Comparison of ENCODE assay signal across 31 mouse cellular contexts in genomic region chrX:10514971-10515370, GRCm38 (mm10). TPM values are rescaled to one million over a fixed set of nuclear protein-coding genes. Genes with fewer than 3 reads are reported as not detected.
A peak's percentile ranks its signal among the peaks of the same experiment; 100 is the strongest.
DNase-seq lines count a peak whose midpoint lies in the region; TF ChIP-seq lines count a peak whose summit lies in the region.
"Had no signal": no experiment of that assay in that cellular context is flagged by ENCODE, and none has a peak within 500 bp of the region (broad histone marks: within the 10 kb centered on the region; RNA-seq: fewer than 3 reads in every experiment).

No protein-coding gene starts in this region.

- H3K27ac ChIP-seq in bone marrow macrophage, adult 2 months (ENCODE audit: insufficient read depth, low read depth, low read length): peak overlapping the region; percentile 21; the same call in 1 of the 2 replicates
- H3K27ac ChIP-seq: embryonic facial prominence, embryonic 10.5 days; embryonic facial prominence, embryonic 15.5 days; forebrain, embryonic 13.5 days; heart, embryonic 13.5 days; hindbrain, embryonic 10.5 days; liver, embryonic 14.5 days; midbrain, embryonic 10.5 days; midbrain, embryonic 15.5 days had no signal

- H3K4me1 ChIP-seq in bone marrow macrophage, adult 2 months (ENCODE audit: control insufficient read depth, insufficient read depth, low read length): 0 out of 2 replicates have a peak, but pooled peaks cover 2% of the 10 kb centered on the region
- H3K4me1 ChIP-seq: embryonic facial prominence, embryonic 15.5 days; hindbrain, embryonic 15.5 days; neural tube, embryonic 15.5 days had no signal

- intact Hi-C loops in heart, postnatal 10 days (cut with DNase I): no loop called here

- TF ChIP-seq CTCF in bone marrow macrophage, adult 2 months (IDR thresholded peaks at IDR 0.05; ENCODE audit: low read depth, low read length): no peak

- DNase-seq in adrenal gland, adult 8-10 months: peak; percentile 13
- no peak for DNase-seq in adrenal gland, postnatal 4 days (ENCODE audit: low spot score in 2 of 2)
- DNase-seq in heart, adult 11 months: peak; percentile 28
- DNase-seq in heart, postnatal 10 days: no peak
- no peak for DNase-seq in left cerebral cortex, adult 18-20 months (ENCODE audit: low spot score in 2 of 2)
- DNase-seq in urinary bladder, adult 2 months (ENCODE audit: low spot score): no peak
- DNase-seq: cerebellum, adult 8-10 months; cerebellum, postnatal 25 days; heart, postnatal 14 days; kidney, adult 11 months; liver; lung, adult 2 months; lung, postnatal 14 days; right cerebral cortex, postnatal 25 days; spleen, adult 18-20 months; thymus, postnatal 14 days had no signal

- no peak overlapping the region for H3K4me3 ChIP-seq in bone marrow macrophage, adult 2 months (ENCODE audit: insufficient read depth, low read length)
- H3K4me3 ChIP-seq: embryonic facial prominence, embryonic 10.5 days; embryonic facial prominence, embryonic 15.5 days; forebrain, embryonic 13.5 days; heart, embryonic 13.5 days; hindbrain, embryonic 10.5 days; hindbrain, embryonic 15.5 days; kidney, embryonic 15.5 days; layer of hippocampus, adult 2 months; midbrain, embryonic 10.5 days; midbrain, embryonic 15.5 days; neural tube, embryonic 15.5 days had no signal

- TF ChIP-seq POLR2A in bone marrow macrophage, adult 2 months (IDR thresholded peaks at IDR 0.05; ENCODE audit: borderline replicate concordance, low read depth, low read length): no peak

RNA-seq across cellular contexts. Expression of gene Tspan7, which starts 30.0 kb away (rescaled TPM):
- total RNA-seq in adrenal gland, adult 8-10 months (2022): 10 to 100 TPM; 75.8 to 92.0 (median 87.0) TPM
- 100 to 1,000 TPM in 1 of 2 experiments, 10 to 100 TPM in 1; 97.5 to 104 TPM for total RNA-seq in adrenal gland, postnatal 4 days (2021)
- total RNA-seq in heart, postnatal 10 days (2021): 100 to 1,000 TPM; 132 to 134 TPM
- polyA plus RNA-seq in bone marrow macrophage, adult 2 months (2012; ENCODE audit: insufficient read depth, insufficient read length, missing spikeins): 0.21 TPM in 1 of 2 replicates, not detected in the other
- 1,000 to 10,000 TPM; 1,249 to 1,400 TPM for total RNA-seq in left cerebral cortex, adult 18-20 months (2021)
- 93.6 and 109 TPM in 2 replicates for polyA plus RNA-seq in urinary bladder, adult 2 months (2012; rRNA removed)
- total RNA-seq: MEL had no signal
- polyA plus RNA-seq: inflammation-experienced regulatory T-cells, adult 6 months had no signal

Comparison
In these comparisons a context has a peak if more than half of its experiments do, and no peak if none do; other contexts are left out.
1. DNase-seq: peak in adrenal gland, adult 8-10 months (single experiment) and heart, adult 11 months (single experiment); none in adrenal gland, postnatal 4 days (0 of 2), heart, postnatal 10 days (0 of 2), left cerebral cortex, adult 18-20 months (0 of 2) and urinary bladder, adult 2 months (single experiment).
2. RNA of gene Tspan7, which starts 30.0 kb away (total RNA-seq): 1,249 to 1,400 TPM in left cerebral cortex, adult 18-20 months; 132 to 134 TPM in heart, postnatal 10 days, 97.5 to 104 TPM in adrenal gland, postnatal 4 days and 75.8 to 92.0 TPM in adrenal gland, adult 8-10 months; every median in the first group is over 4 times any median in the second.